Mouse (Mus musculus) heart, embryonic 13.5 days (tissue): ENCODE data around the gene Slx1b. TPM values are rescaled to one million over a fixed set of nuclear protein-coding genes. Genes with fewer than 3 reads are reported as not detected.
A peak's percentile ranks its signal among the peaks of the same experiment; 100 is the strongest.
"Not testable (repeated sequence)": the region's sequence is repeated elsewhere in the genome, so short reads cannot be mapped to it uniquely, and the experiment has no call there.

Experiments used
- ATAC-seq: fragments of 200-750 bp; cut with Nextera tagmentation; 2 replicates; pipeline ENCODE4 v1.8.0; 2017; ENCODE audit warnings: moderate TSS enrichment; ENCODE audit not compliant: insufficient number of reproducible peaks, low FRiP score, low TSS enrichment; ENCODE audit errors: extremely low read depth
- H3K27ac ChIP-seq: fragments of 300-500 bp; sonication (generic); replicated peaks from 2 replicates; pipeline ENCODE4 v1.5.1; 2015; ENCODE audit warnings: moderate library complexity, mild to moderate bottlenecking, inconsistent platforms
- H3K27me3 ChIP-seq: fragments of 300-500 bp; sonication (generic); replicated peaks from 2 replicates; pipeline ENCODE4 v1.6.1; 2015; ENCODE audit warnings: mild to moderate bottlenecking, inconsistent platforms
- H3K36me3 ChIP-seq: fragments of 300-500 bp; sonication (generic); 2 replicates; pipeline ENCODE4 v1.6.1; 2015; ENCODE audit warnings: mild to moderate bottlenecking, inconsistent platforms
- H3K4me1 ChIP-seq: fragments of 300-500 bp; sonication (generic); 2 replicates; pipeline ENCODE4 v1.6.1; 2015; ENCODE audit warnings: inconsistent platforms
- H3K4me2 ChIP-seq: fragments of 300-500 bp; sonication (generic); 2 replicates; pipeline ENCODE4 v1.6.1; 2015; ENCODE audit warnings: inconsistent platforms, mild to moderate bottlenecking, moderate library complexity
- H3K4me3 ChIP-seq: fragments of 300-500 bp; sonication (generic); 2 replicates; pipeline ENCODE4 v1.5.1; 2015; ENCODE audit warnings: moderate library complexity, mild to moderate bottlenecking, inconsistent platforms
- H3K9ac ChIP-seq: fragments of 300-500 bp; sonication (generic); 2 replicates; pipeline ENCODE4 v1.6.1; 2015; ENCODE audit warnings: inconsistent platforms, mild to moderate bottlenecking, moderate library complexity
- H3K9me3 ChIP-seq: fragments of 300-500 bp; sonication (generic); 2 replicates; pipeline ENCODE4 v1.6.1; 2016; ENCODE audit warnings: inconsistent platforms
- WGBS: fragments of 180-500 bp; shearing (Covaris S2); methylation state at CpG from one replicate; pipeline ENCODE4 v1.1.7; 2015; ENCODE audit warnings: mixed read lengths; 5-methylcytosine and 5-hydroxymethylcytosine counted together
- polyA plus RNA-seq: library from polyadenylated mRNA; unstranded; fragments of >200 nt; fragmentation: Nextera tagmentation; extraction: Ambion mirVana; gene quantifications from 2 replicates; pipeline ENCODE4 v1.2.1, GENCODE M21; 2015

Slx1b gene
- polyA plus RNA-seq, 1 experiment from 2014 or later, result 7.1 TPM

DNA sequence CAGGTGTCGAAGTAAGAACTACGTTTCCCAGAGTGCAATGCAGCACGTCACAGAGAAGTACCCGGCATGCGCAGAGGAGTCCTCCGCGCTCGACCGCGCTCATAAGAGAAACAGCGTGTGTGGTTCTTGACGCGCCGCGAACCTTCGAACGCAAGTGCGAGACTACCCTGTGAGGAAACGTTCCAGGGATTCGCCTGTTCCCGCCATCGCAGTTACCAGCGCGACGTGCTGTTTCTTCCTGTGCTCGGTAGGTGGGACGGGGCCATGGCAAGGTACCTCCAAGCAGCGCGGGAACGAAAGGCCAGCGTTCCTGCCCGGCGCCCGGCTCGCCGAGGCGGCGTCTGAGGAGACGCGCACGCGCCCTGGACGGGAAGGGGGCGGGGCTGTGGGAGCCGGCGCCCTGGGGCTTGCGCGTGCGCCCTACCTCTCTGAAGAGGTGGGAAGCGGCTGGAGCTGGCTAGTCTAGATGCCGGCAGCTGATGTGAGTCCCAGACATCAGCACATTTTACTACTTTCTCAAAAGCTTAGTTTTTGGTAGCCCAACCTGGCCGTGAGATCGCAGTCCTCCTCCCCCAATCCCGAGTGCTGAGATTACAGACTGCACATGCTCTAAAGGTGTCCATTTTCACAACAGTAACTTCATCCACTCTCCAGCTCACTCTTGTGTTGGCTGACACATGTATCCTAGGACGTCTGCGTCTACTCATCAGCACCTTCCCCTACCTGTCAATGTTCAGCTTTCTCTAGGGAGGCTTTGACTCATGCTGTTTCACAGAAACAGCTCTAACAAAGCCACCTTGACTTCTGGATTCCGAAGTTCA lies 46.1 kb downstream of the Slx1b start, which contains the start of gene Sgf29:
Gene Sgf29 (plus strand): TSS at position 79 of the 821 bp plus-strand sequence.
- H3K27me3 ChIP-seq, result no peaks in the 10 kb centered on the region
- WGBS, result under 1% methylated on average over 57 of the region's 57 CpGs
- H3K9ac ChIP-seq, result peak within 1 kb of the TSS; percentile 87
- no peaks in the 10 kb centered on the region for H3K36me3 ChIP-seq
- H3K4me2 ChIP-seq, result peak within 1 kb of the TSS; percentile 81
- peaks cover 19% of the 10 kb centered on the region for H3K4me1 ChIP-seq
- H3K4me3 ChIP-seq, result peak within 1 kb of the TSS; percentile 67
- ATAC-seq, result peak; percentile 97
- H3K27ac ChIP-seq, result peak within 1 kb of the TSS; percentile 94
- no peaks in the 10 kb centered on the region for H3K9me3 ChIP-seq

GRCm38 (mm10) chr7:126648486-126648885 lies 47.1 kb downstream of the Slx1b start:
- H3K36me3 ChIP-seq, result no peaks in the 10 kb centered on the region
- peak overlapping the region; percentile 67 for H3K4me3 ChIP-seq
- no peak for ATAC-seq
- no peak overlapping the region for H3K9ac ChIP-seq
- peak overlapping the region; percentile 94; the same call in 1 of the 2 replicates for H3K27ac ChIP-seq
- H3K27me3 ChIP-seq, result no peaks in the 10 kb centered on the region
- 72% methylated on average over 4 of the region's 4 CpGs for WGBS
- H3K9me3 ChIP-seq, result no peaks in the 10 kb centered on the region
- H3K4me2 ChIP-seq, result peak overlapping the region; percentile 81
- peaks cover 19% of the 10 kb centered on the region for H3K4me1 ChIP-seq

GRCm38 (mm10) chr7:126645708-126646107 lies 49.9 kb downstream of the Slx1b start:
- H3K4me3 ChIP-seq, result no peak overlapping the region
- no peak overlapping the region for H3K9ac ChIP-seq
- H3K27me3 ChIP-seq, result no peaks in the 10 kb centered on the region
- H3K36me3 ChIP-seq, result no peaks in the 10 kb centered on the region
- WGBS, result 58% methylated on average over 5 of the region's 5 CpGs
- H3K9me3 ChIP-seq, result no peaks in the 10 kb centered on the region
- ATAC-seq, result no peak
- H3K4me2 ChIP-seq, result no peak overlapping the region
- no peak overlapping the region for H3K27ac ChIP-seq
- H3K4me1 ChIP-seq, result peaks cover 16% of the 10 kb centered on the region

GRCm38 (mm10) chr7:126644914-126645313 lies 50.7 kb downstream of the Slx1b start:
- Histone ChIP-seq H3K4me1 (peaks cover 9% of the 10 kb centered on the region), H3K4me2 (no peak overlapping the region), H3K27me3 (no peaks in the 10 kb centered on the region), H3K36me3 (no peaks in the 10 kb centered on the region), H3K9me3 (no peaks in the 10 kb centered on the region), H3K9ac (no peak overlapping the region), H3K4me3 (no peak overlapping the region), H3K27ac (no peak overlapping the region)
- ATAC-seq, result no peak

GRCm38 (mm10) chr7:126644345-126644744 lies 51.2 kb downstream of the Slx1b start:
- Histone ChIP-seq H3K27ac (no peak overlapping the region), H3K9me3 (no peaks in the 10 kb centered on the region), H3K4me3 (no peak overlapping the region), H3K36me3 (no peaks in the 10 kb centered on the region), H3K4me1 (peaks cover 6% of the 10 kb centered on the region; the same call in 1 of the 2 replicates), H3K27me3 (no peaks in the 10 kb centered on the region), H3K4me2 (no peak overlapping the region), H3K9ac (no peak overlapping the region)
- WGBS, result 76% methylated on average over 3 of the region's 3 CpGs
- ATAC-seq, result no peak

GRCm38 (mm10) chr7:126643244-126643617 lies 52.4 kb downstream of the Slx1b start:
- H3K4me1 ChIP-seq, H3K27me3 ChIP-seq, H3K36me3 ChIP-seq, ATAC-seq, H3K27ac ChIP-seq, H3K9me3 ChIP-seq, H3K9ac ChIP-seq, H3K4me2 ChIP-seq, H3K4me3 ChIP-seq: not testable (repeated sequence)
- WGBS, result 54% methylated on average over 3 of the region's 3 CpGs

DNA sequence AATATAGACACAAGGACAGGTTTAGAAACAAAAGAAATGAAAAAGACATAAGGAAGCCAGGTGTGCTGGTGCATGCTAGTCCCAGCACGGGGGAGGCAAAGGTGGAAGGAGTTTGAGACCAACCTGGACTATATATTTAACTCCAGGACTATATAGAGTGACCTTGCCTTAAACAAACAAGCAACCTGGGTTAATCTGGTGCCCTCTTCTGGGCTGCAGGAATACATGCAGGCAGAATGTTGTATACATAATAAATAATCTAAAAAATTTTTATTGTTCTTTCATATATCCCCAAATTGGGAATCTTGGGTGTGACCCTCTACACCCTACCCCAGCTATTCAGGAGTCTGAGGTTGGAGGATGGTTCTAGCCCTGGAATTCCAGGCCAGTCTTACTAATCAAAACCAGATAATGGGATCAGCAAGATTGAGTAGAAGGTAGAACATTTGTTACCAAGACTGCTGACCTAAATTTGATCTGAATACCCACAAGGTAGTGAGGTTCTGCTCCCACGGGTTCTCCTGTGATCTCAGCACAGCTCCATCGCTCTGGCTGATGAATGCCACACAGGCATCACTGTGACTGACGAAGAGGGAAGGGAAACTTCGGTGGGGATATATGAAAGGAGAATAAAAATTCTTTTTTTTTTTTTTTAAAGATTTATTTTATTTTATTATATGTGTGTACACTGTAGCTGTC lies 52.9 kb downstream of the Slx1b start:
- Histone ChIP-seq H3K27me3 (0 out of 2 replicates have a peak, but pooled peaks cover 7% of the 10 kb centered on the region), H3K27ac (no peak overlapping the region)
- no peak for ATAC-seq

More for the DNA sequence above, 52.9 kb downstream of the Slx1b start:
- Histone ChIP-seq H3K36me3 (no peaks in the 10 kb centered on the region), H3K4me3 (no peak overlapping the region), H3K4me1 (no peaks in the 10 kb centered on the region), H3K9ac (no peak overlapping the region), H3K9me3 (no peaks in the 10 kb centered on the region), H3K4me2 (no peak overlapping the region)
- WGBS, result 66% methylated on average over 5 of the region's 5 CpGs

Other genes starting within 250 kb of the Slx1b start
- gene Atp2a1, start 232.7 kb downstream of the Slx1b start, polyA plus RNA-seq, result 1.3 and 2.2 TPM in 2 replicates
- 40.7 and 41.2 TPM in 2 replicates for gene Sh2b1, start 220.4 kb downstream of the Slx1b start, polyA plus RNA-seq
- 160 and 181 TPM in 2 replicates for gene Tufm, start 208.4 kb downstream of the Slx1b start, polyA plus RNA-seq
- gene Atxn2l, start 192.3 kb downstream of the Slx1b start, polyA plus RNA-seq, result 32.8 and 36.1 TPM in 2 replicates
- gene Eif3c, start 129.4 kb downstream of the Slx1b start, polyA plus RNA-seq, result 129 and 135 TPM in 2 replicates
- gene Apobr, start 110.8 kb downstream of the Slx1b start, polyA plus RNA-seq, result 0.15 and 0.33 TPM in 2 replicates
- gene Cln3, start 110.0 kb downstream of the Slx1b start, polyA plus RNA-seq, result 19.4 and 22.1 TPM in 2 replicates
- not detected in 2 replicates for gene Il27, start 100.8 kb downstream of the Slx1b start, polyA plus RNA-seq
- 6.2 and 9.3 TPM in 2 replicates for gene Nupr1, start 64.9 kb downstream of the Slx1b start, polyA plus RNA-seq
- gene Sgf29, start 46.5 kb downstream of the Slx1b start, polyA plus RNA-seq, result 27.7 and 28.8 TPM in 2 replicates
- 5.8 and 6.2 TPM in 2 replicates for gene Sult1a1, start 19.4 kb downstream of the Slx1b start, polyA plus RNA-seq
- 109 and 124 TPM in 2 replicates for gene Bola2, start 383 bp downstream of the Slx1b start, polyA plus RNA-seq
- 11.8 and 16.6 TPM in 2 replicates for gene Coro1a, start 12.0 kb upstream of the Slx1b start, polyA plus RNA-seq
- gene Mapk3, start 63.8 kb upstream of the Slx1b start, polyA plus RNA-seq, result 57.5 and 65.5 TPM in 2 replicates
- 1.2 and 1.4 TPM in 2 replicates for gene Gdpd3, start 70.5 kb upstream of the Slx1b start, polyA plus RNA-seq
- 79.1 and 86.2 TPM in 2 replicates for gene Ypel3, start 81.2 kb upstream of the Slx1b start, polyA plus RNA-seq
- 0.32 and 0.33 TPM in 2 replicates for gene Tbx6, start 85.7 kb upstream of the Slx1b start, polyA plus RNA-seq
- 151 and 166 TPM in 2 replicates for gene Ppp4c, start 96.7 kb upstream of the Slx1b start, polyA plus RNA-seq
- 0.29 and 0.32 TPM in 2 replicates for gene Fam57b, start 101.9 kb upstream of the Slx1b start, polyA plus RNA-seq
- not detected in 2 replicates for gene 4930451I11Rik, start 135.9 kb upstream of the Slx1b start, polyA plus RNA-seq
- 0.15 and 0.17 TPM in 2 replicates for gene Doc2a, start 151.6 kb upstream of the Slx1b start, polyA plus RNA-seq
- 18.8 and 23.1 TPM in 2 replicates for gene Hirip3, start 166.2 kb upstream of the Slx1b start, polyA plus RNA-seq
- 55.6 and 55.8 TPM in 2 replicates for gene Ino80e, start 166.6 kb upstream of the Slx1b start, polyA plus RNA-seq
- gene Taok2, start 188.9 kb upstream of the Slx1b start, polyA plus RNA-seq, result 31.8 and 32.1 TPM in 2 replicates
- 20.4 and 21.5 TPM in 2 replicates for gene Tmem219, start 227.1 kb upstream of the Slx1b start, polyA plus RNA-seq
- gene Kctd13, start 233.1 kb upstream of the Slx1b start, polyA plus RNA-seq, result 13.1 and 14.0 TPM in 2 replicates